Mouse (Mus musculus): Measurements from ENCODE around the gene Mrps18b. TPM values are rescaled to one million over a fixed set of nuclear protein-coding genes. Genes with fewer than 3 reads are reported as not detected.

Mrps18b gene
- polyA plus RNA-seq, 1 experiment from 2014 or later = 81.2 TPM

DNA sequence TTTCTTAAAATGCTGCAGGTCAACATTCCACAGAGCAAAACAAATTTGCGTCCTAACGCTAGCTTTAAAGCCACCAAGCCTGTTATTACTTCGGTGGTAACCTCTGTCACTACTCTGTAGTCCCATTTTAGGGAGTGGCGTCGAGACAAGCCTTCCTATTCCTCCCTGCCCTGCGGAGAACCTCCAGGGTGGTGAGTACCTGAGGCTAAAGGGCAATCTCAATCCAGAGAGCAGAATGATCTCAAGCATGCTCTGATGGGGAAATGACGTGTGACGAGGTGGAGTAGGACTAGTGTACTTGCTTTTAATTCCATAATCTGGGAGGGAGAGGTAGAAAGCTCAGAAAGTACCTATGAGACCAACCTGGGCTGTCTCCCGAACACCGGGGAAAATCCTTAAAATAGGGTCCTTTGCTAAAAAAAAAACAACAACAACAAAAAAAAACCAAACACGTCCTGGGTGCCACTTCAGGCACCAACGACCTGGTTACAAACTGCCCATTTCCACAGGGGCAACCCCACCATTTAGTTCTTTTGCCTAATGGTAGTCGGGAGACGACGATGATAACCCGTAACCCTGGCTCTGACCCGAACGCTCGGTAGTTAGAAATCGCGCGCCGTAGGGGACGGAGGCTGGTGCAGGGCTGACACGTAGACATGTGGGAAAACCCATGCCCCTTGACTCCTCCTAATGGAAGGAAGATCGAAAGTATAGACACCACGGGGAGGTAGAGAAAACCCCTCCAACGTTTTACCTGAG lies 472 bp downstream of the Mrps18b start:
- H3K9me3 ChIP-seq (ENCODE audit: low read length) = no peaks in the 10 kb centered on the region
- TF ChIP-seq CTCF (IDR thresholded peaks at IDR 0.05; ENCODE audit: low read depth) = no peak
- TF ChIP-seq EP300 (IDR thresholded peaks at IDR 0.05; ENCODE audit: low read depth) = no peak
- DNase-seq = peak; percentile 37
- H3K4me1 ChIP-seq (ENCODE audit: insufficient read depth) = peaks cover 16% of the 10 kb centered on the region
- H3K9ac ChIP-seq (replicated peaks) = peak overlapping the region; percentile 94
- H3K27me3 ChIP-seq (ENCODE audit: insufficient read depth, low read length) = no peaks in the 10 kb centered on the region
- H3K27ac ChIP-seq (ENCODE audit: low read depth) = peak overlapping the region; percentile 95
- peaks cover 36% of the 10 kb centered on the region for H3K36me3 ChIP-seq (replicated peaks; ENCODE audit: insufficient read depth, low read length)
- ATAC-seq = peak; percentile 8
- peak overlapping the region; percentile 81 for H3K4me2 ChIP-seq (ENCODE audit: low read depth, low read length)
- peak overlapping the region; percentile 63 for H3K4me3 ChIP-seq (ENCODE audit: low read depth, low read length)
- 2% methylated on average over 28 of the region's 28 CpGs for WGBS (ENCODE audit: insufficient replicate concordance)

DNA sequence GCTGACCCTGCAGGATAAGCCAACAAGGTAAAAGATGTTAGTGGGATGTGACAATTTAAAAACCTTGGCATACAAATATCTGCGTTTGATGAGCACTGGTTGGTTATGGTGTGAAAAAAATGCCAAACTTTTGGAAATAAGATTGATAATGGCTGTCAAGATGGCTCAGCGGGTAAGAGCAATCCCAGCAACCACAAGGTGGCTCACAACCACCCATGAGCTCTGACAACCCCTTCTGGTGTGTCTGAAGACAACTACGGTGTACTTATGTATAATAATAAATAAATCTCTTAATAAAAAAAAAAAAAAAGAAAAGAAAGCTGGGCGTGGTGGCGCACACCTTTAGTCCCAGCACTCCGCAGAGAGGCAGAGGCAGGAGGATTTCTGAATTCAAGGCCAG lies 1.2 kb downstream of the Mrps18b start:
- Histone ChIP-seq H3K27ac (ENCODE audit: low read depth) (peak overlapping the region; percentile 95), H3K36me3 (replicated peaks; ENCODE audit: insufficient read depth, low read length) (peaks cover 36% of the 10 kb centered on the region), H3K9me3 (ENCODE audit: low read length) (no peaks in the 10 kb centered on the region), H3K4me2 (ENCODE audit: low read depth, low read length) (peak overlapping the region; percentile 81), H3K9ac (replicated peaks) (peak overlapping the region; percentile 94; the same call in 1 of the 2 replicates), H3K4me3 (ENCODE audit: low read depth, low read length) (peak overlapping the region; percentile 63), H3K27me3 (ENCODE audit: insufficient read depth, low read length) (no peaks in the 10 kb centered on the region), H3K4me1 (ENCODE audit: insufficient read depth) (peaks cover 11% of the 10 kb centered on the region)
- WGBS (ENCODE audit: insufficient replicate concordance) = 57% methylated on average over 6 of the region's 6 CpGs
- DNase-seq (no peak), ATAC-seq (no peak)
- TF ChIP-seq EP300 (IDR thresholded peaks at IDR 0.05; ENCODE audit: low read depth) (no peak), CTCF (IDR thresholded peaks at IDR 0.05; ENCODE audit: low read depth) (peak; percentile 35)

DNA sequence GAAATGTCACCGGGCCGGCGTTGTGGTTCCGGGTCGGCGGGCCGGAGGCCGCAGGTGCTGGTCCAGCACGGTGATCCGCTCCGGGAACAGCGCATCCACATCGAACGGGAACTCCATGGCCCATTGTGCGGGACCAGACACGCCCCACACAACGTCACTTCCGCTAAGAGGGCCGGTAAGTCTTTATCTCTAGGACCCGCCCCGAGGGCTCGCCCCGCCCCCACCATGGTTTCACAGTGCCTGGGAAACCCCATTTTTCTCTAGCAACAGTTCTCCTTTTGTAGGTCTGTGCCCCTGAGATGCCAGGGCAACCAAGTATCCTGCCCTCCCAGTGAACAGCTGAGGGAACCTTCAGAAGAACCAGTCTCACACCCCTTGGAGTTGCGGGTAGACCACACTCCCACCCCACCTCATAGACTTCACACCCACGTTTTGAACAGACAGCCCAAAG lies 6.2 kb downstream of the Mrps18b start, which contains the start of gene Atat1:
Gene Atat1 (minus strand): TSS at position 157 of the 451 bp plus-strand sequence.
- H3K36me3 ChIP-seq (replicated peaks; ENCODE audit: insufficient read depth, low read length) = peaks cover 29% of the 10 kb centered on the region
- DNase-seq (peak; percentile 99), ATAC-seq (peak; percentile 92)
- H3K27ac ChIP-seq (ENCODE audit: low read depth) = peak within 1 kb of the TSS; percentile 84
- peaks cover 9% of the 10 kb centered on the region for H3K4me1 ChIP-seq (ENCODE audit: insufficient read depth)
- peak within 1 kb of the TSS; percentile 62 for H3K4me3 ChIP-seq (ENCODE audit: low read depth, low read length)
- no peak for TF ChIP-seq EP300 (IDR thresholded peaks at IDR 0.05; ENCODE audit: low read depth)
- TF ChIP-seq CTCF (IDR thresholded peaks at IDR 0.05; ENCODE audit: low read depth) = no peak
- H3K9ac ChIP-seq (replicated peaks) = peak within 1 kb of the TSS; percentile 46
- H3K4me2 ChIP-seq (ENCODE audit: low read depth, low read length) = peak within 1 kb of the TSS; percentile 72
- WGBS (ENCODE audit: insufficient replicate concordance) = 2% methylated on average over 25 of the region's 25 CpGs
- H3K9me3 ChIP-seq (ENCODE audit: low read length) = no peaks in the 10 kb centered on the region
- H3K27me3 ChIP-seq (ENCODE audit: insufficient read depth, low read length) = no peaks in the 10 kb centered on the region

DNA sequence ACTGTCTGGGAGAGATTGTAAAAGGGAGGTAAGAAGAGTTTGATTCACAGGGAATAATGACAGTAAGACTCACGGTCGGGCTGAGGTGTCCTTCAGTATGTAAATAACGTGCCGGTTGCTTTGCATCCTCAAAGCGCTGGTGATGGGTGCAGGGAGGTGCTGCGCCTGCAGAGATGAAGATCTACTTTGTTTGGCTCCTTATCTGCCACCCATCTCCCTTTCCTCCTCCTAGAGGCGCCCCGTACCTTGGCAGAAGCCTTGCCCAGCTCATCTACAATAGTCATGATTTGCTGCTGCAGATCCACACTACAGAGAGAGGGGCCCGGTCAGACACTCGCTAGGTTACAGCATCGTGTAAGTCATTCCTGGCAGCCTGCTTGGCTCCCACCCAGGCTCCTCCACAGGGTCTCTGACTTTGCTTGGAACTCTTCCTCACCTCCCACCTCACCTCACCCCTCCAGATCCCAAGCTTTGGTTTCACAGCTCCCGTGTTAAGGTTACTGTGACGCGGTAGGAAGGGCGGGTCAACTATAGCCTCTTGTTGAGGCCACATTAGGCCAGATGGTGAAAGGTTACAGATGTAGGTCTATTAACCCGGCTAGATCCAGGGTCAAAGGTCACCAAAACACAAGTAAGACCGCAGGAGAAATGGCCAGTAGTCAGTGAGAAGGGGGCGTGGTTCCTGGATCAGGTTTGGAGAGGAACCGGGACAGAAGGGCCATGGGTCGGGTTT lies 6.8 kb downstream of the Mrps18b start:
- Histone ChIP-seq H3K4me2 (ENCODE audit: low read depth, low read length) (peak overlapping the region; percentile 72), H3K9me3 (ENCODE audit: low read length) (no peaks in the 10 kb centered on the region), H3K27me3 (ENCODE audit: insufficient read depth, low read length) (no peaks in the 10 kb centered on the region), H3K36me3 (replicated peaks; ENCODE audit: insufficient read depth, low read length) (peaks cover 28% of the 10 kb centered on the region), H3K9ac (replicated peaks) (peak overlapping the region; percentile 46), H3K4me1 (ENCODE audit: insufficient read depth) (peaks cover 9% of the 10 kb centered on the region), H3K4me3 (ENCODE audit: low read depth, low read length) (peak overlapping the region; percentile 62), H3K27ac (ENCODE audit: low read depth) (peak overlapping the region; percentile 84)
- ATAC-seq (peak; percentile 83), DNase-seq (no peak)
- WGBS (ENCODE audit: insufficient replicate concordance) = 22% methylated on average over 20 of the region's 20 CpGs
- TF ChIP-seq CTCF (IDR thresholded peaks at IDR 0.05; ENCODE audit: low read depth) (no peak), EP300 (IDR thresholded peaks at IDR 0.05; ENCODE audit: low read depth) (no peak; the same call in 1 of the 2 replicates)

DNA sequence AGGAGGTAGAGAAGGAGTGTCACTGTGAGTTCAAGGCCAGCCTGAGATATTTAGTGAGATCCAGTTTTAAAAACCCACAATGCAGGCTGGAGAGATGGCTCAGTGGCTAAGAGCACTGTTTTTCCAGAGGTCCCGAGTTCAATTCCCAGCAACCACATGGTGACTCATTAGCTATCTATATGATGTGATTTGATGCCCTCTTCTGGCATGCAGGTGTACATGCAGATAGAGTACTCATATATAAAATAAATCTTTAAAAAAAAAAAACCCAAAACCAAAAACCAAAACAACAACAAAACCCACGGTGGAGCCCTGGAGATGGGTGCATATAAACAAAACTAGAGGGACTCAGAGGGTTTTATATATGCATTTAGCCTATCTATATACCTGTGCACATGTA lies 8.6 kb downstream of the Mrps18b start:
- no peak for DNase-seq
- Histone ChIP-seq H3K4me2 (ENCODE audit: low read depth, low read length) (no peak overlapping the region), H3K36me3 (replicated peaks; ENCODE audit: insufficient read depth, low read length) (peaks cover 16% of the 10 kb centered on the region), H3K9me3 (ENCODE audit: low read length) (no peaks in the 10 kb centered on the region), H3K4me3 (ENCODE audit: low read depth, low read length) (no peak overlapping the region), H3K27ac (ENCODE audit: low read depth) (no peak overlapping the region), H3K9ac (replicated peaks) (no peak overlapping the region), H3K27me3 (ENCODE audit: insufficient read depth, low read length) (no peaks in the 10 kb centered on the region), H3K4me1 (ENCODE audit: insufficient read depth) (peaks cover 9% of the 10 kb centered on the region)
- TF ChIP-seq EP300 (IDR thresholded peaks at IDR 0.05; ENCODE audit: low read depth) = no peak
- peak; percentile 50 for TF ChIP-seq CTCF (IDR thresholded peaks at IDR 0.05; ENCODE audit: low read depth)
- ATAC-seq = no peak
- WGBS (ENCODE audit: insufficient replicate concordance) = 53% methylated on average over 2 of the region's 2 CpGs

DNA sequence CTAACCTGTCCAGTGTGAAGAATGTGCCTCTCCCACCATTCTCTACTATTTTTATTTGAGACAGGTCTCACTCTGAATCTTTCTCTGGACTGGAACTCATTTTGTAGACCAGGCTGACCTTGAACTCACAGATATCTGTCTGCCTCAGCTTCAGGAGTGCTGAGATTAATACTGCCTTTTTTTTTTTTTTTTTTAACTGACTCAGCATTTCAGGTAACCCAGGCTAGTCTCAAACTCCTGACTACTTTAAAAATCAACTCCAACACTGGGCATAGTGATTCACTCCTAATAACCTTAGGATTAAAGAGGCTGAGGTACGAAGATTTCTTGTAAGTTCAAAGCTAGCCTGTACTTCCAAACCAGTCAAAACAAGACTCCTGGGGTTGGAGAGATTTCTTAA lies 10.6 kb downstream of the Mrps18b start:
- H3K9me3 ChIP-seq (ENCODE audit: low read length) = no peaks in the 10 kb centered on the region
- DNase-seq (no peak), ATAC-seq (no peak)
- WGBS (ENCODE audit: insufficient replicate concordance) = 86% methylated on average over 1 of the region's 1 CpGs
- TF ChIP-seq EP300 (IDR thresholded peaks at IDR 0.05; ENCODE audit: low read depth) = no peak
- no peak for TF ChIP-seq CTCF (IDR thresholded peaks at IDR 0.05; ENCODE audit: low read depth)
- H3K4me2 ChIP-seq (ENCODE audit: low read depth, low read length) = no peak overlapping the region
- no peak overlapping the region for H3K9ac ChIP-seq (replicated peaks)
- H3K4me3 ChIP-seq (ENCODE audit: low read depth, low read length) = no peak overlapping the region
- H3K27me3 ChIP-seq (ENCODE audit: insufficient read depth, low read length) = no peaks in the 10 kb centered on the region
- H3K4me1 ChIP-seq (ENCODE audit: insufficient read depth) = peaks cover 9% of the 10 kb centered on the region
- H3K27ac ChIP-seq (ENCODE audit: low read depth) = no peak overlapping the region
- H3K36me3 ChIP-seq (replicated peaks; ENCODE audit: insufficient read depth, low read length) = peaks cover 4% of the 10 kb centered on the region

Measured in liver, postnatal 0 days (tissue).